Mouse (Mus musculus) testis, adult 2 months (tissue): ENCODE measurements around the gene Ccnb1ip1. TPM values are rescaled to one million over a fixed set of nuclear protein-coding genes. Genes with fewer than 3 reads are reported as not detected.

Source experiments
- H3K27ac ChIP-seq: fragments of 200-500 bp; 2 replicates; pipeline ENCODE4 v1.5.1; 2012; ENCODE audit warnings: low read depth, low read length; ENCODE audit not compliant: control insufficient read depth, insufficient read depth
- H3K27me3 ChIP-seq: fragments of 200-500 bp; 2 replicates; pipeline ENCODE4 v1.6.1; 2012; ENCODE audit warnings: mild to moderate bottlenecking, low read length, moderate library complexity; ENCODE audit not compliant: control insufficient read depth, insufficient read depth
- H3K36me3 ChIP-seq: fragments of 200-500 bp; 2 replicates; pipeline ENCODE4 v1.6.1; 2012; ENCODE audit warnings: mild to moderate bottlenecking, low read length; ENCODE audit not compliant: control insufficient read depth, insufficient read depth
- H3K4me1 ChIP-seq: fragments of 200-500 bp; 2 replicates; pipeline ENCODE4 v1.6.1; 2012; ENCODE audit warnings: low read length; ENCODE audit not compliant: control insufficient read depth, insufficient read depth
- H3K4me3 ChIP-seq: fragments of 200-500 bp; 2 replicates; pipeline ENCODE4 v1.5.1; 2012; ENCODE audit warnings: low read depth, mild to moderate bottlenecking, low read length, moderate library complexity, mixed read lengths; ENCODE audit not compliant: control insufficient read depth
- CTCF ChIP-seq: fragments of 200-500 bp; IDR thresholded peaks from 2 replicates; pipeline ENCODE4 v1.5.1; 2012; ENCODE audit warnings: low read depth, mild to moderate bottlenecking, inconsistent platforms, low read length, moderate library complexity; ENCODE audit not compliant: control insufficient read depth, insufficient read depth, insufficient replicate concordance
- POLR2A ChIP-seq: fragments of 200-500 bp; IDR thresholded peaks from 2 replicates; pipeline ENCODE4 v1.6.1; 2012; ENCODE audit warnings: low read depth, mild to moderate bottlenecking, inconsistent platforms, low read length, moderate library complexity; ENCODE audit not compliant: control insufficient read depth
- polyA plus RNA-seq: library from polyadenylated mRNA; depleted of rRNA; stranded (reverse); fragments of >200 nt; gene quantifications from 2 replicates; pipeline ENCODE4 v1.2.3, GENCODE M21; 2012; rRNA removed

Gene Ccnb1ip1
- polyA plus RNA-seq, result 7.0 and 7.5 TPM in 2 replicates

DNA sequence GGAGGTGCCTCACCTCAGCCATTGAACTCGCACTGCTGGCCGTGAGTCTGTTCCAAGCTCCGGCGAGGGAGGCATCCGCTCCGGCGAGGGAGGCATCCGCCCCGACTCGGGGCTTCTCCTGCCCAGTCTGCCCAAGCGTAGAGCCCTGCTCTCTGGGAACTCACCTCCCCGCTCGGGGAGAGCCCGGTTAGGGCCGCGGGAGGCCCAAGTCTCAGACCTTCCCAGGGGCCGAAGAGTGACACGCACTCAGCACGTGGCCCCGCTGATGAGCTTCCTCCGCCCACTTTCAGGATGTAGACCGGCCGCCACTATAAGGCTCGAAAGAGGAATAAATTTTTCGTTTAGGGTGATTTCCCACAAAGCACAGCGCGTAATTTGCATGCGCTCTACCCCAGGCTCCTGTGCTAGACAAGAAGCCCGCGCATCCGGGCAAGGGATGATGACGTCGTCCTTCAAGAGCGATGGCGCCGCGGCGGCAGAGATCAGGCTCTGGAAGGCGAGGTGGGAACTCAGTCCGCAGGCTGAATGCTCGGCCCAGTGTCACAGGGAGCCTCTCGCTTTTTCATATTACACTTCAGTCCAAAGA lies at the start of gene Ccnb1ip1, which contains the start of gene Parp2:
Gene Ccnb1ip1 (minus strand): TSS at position 246 of the 586 bp plus-strand sequence.
Gene Parp2 (plus strand): TSS at position 355 of the 586 bp plus-strand sequence.
- Histone ChIP-seq H3K4me1 (peaks cover 10% of the 10 kb centered on the region), H3K27me3 (no peaks in the 10 kb centered on the region), H3K36me3 (no peaks in the 10 kb centered on the region), H3K4me3 (peak within 1 kb of the TSS; percentile 86), H3K27ac (peak within 1 kb of the TSS; percentile 83)
- TF ChIP-seq POLR2A (peak; percentile 59), CTCF (no peak)

DNA sequence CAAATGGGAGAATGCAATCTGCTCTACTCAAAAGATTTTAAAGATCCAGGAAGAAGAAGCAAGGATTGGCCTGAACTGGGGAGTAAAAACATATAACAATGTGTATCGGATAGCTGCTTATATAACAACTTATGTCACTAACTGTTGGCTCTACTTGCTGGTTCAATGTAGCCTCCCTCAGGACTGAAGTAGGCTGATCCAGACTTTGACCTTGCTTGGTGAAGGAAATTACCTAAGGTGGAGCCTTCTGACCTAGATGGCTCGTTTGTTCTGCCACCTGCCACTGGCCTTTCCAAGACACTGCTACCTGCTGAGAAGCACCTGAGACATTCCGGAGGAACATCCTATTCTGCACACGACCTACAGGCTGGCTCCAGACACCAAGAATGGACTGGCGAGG lies 48.3 kb upstream of the Ccnb1ip1 start:
- TF ChIP-seq POLR2A, result no peak
- TF ChIP-seq CTCF, result no peak

DNA sequence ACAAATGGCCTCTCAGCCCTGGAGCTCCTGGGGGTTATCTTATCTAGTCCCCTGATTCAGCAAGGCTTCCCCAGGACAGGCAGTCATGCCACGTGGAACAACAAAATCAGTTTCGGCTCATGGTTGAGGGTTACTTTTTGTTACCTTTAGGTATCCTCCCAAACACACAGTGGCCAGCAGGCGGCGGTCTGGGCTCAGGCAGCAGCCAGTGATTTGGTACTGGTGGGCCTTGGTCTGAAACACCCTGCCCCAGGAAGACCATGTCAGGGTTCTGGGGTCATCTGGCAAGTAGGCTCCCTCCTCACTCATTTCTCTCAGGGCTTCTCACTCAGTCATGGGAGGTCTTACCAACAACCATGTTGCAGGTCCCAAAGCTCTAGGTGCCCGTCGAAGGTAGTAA lies 29.7 kb upstream of the Ccnb1ip1 start:
- H3K4me1 ChIP-seq, result no peaks in the 10 kb centered on the region
- TF ChIP-seq POLR2A, result no peak
- TF ChIP-seq CTCF, result peak; percentile 15; the same call in 1 of the 2 replicates
- H3K27ac ChIP-seq, result no peak overlapping the region
- no peak overlapping the region for H3K4me3 ChIP-seq
- H3K36me3 ChIP-seq, result no peaks in the 10 kb centered on the region
- H3K27me3 ChIP-seq, result no peaks in the 10 kb centered on the region

More for the DNA sequence above, 48.3 kb upstream of the Ccnb1ip1 start:
- Histone ChIP-seq H3K27me3 (no peaks in the 10 kb centered on the region), H3K4me1 (no peaks in the 10 kb centered on the region), H3K4me3 (no peak overlapping the region), H3K36me3 (no peaks in the 10 kb centered on the region), H3K27ac (no peak overlapping the region)

DNA sequence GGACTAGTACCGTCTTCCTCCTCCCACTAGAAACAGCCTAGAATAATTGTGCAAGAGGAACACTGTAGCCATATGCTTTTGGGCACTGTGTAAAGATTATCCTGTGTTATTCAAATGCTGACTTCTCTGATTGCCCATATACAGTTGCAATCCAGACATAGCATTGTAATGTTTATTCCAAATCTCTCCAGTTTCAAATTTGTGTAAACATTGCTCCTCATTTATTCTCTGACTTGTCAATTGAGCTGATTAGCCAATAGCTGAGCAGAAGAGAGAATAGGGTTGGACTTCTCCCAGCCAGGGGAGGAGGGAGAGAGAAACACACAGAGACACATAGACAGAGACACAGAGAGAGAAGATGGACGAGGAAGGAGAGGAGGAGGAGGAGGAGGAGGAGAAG lies 26.9 kb upstream of the Ccnb1ip1 start:
- TF ChIP-seq CTCF, result no peak
- no peak for TF ChIP-seq POLR2A
- Histone ChIP-seq H3K27ac (no peak overlapping the region), H3K4me1 (no peaks in the 10 kb centered on the region), H3K4me3 (no peak overlapping the region), H3K36me3 (no peaks in the 10 kb centered on the region), H3K27me3 (no peaks in the 10 kb centered on the region)

DNA sequence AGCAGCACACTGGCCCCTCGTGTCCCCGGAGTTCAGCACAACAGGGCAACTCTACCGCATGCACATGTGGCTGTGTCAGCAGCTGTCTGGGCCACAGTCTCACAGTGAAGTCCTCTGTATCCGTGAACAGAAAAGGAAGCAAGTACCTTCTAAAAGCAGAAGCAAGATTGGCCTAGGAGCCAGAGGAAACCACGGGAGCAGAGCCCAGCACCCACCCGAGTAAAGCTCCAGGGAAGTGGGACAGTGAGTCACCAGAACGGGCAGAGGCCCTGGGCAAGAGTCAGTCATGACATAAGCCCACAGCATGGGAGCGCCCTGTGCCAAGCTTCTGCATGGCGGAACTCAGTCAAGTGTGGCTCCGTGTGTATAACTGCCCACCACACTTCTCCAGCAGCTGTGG lies 26.4 kb upstream of the Ccnb1ip1 start:
- H3K4me3 ChIP-seq, result no peak overlapping the region
- H3K36me3 ChIP-seq, result no peaks in the 10 kb centered on the region
- no peaks in the 10 kb centered on the region for H3K27me3 ChIP-seq
- no peak for TF ChIP-seq POLR2A
- no peak for TF ChIP-seq CTCF
- no peak overlapping the region for H3K27ac ChIP-seq
- H3K4me1 ChIP-seq, result no peaks in the 10 kb centered on the region

DNA sequence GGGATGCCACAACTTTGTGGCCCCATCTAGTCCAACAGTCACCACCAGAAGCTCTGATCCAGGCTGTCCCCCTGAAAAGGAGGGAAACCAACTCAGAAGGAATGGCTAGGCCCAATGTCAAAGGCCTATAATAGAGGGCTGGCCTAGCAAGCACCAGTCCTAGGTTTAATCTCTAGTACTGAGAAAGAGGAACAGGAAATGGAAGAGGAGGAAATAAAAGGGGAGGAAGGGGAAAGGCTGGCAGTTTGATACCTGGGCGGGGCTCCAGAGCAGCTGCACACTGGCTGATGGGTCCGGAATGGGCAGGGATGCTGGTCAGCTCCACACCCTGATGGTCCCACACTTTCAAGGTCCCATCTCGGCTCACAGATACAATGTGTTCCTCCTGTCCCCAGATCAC lies 22.3 kb upstream of the Ccnb1ip1 start:
- Histone ChIP-seq H3K4me1 (no peaks in the 10 kb centered on the region), H3K4me3 (no peak overlapping the region)
- TF ChIP-seq CTCF (no peak), POLR2A (no peak)

DNA sequence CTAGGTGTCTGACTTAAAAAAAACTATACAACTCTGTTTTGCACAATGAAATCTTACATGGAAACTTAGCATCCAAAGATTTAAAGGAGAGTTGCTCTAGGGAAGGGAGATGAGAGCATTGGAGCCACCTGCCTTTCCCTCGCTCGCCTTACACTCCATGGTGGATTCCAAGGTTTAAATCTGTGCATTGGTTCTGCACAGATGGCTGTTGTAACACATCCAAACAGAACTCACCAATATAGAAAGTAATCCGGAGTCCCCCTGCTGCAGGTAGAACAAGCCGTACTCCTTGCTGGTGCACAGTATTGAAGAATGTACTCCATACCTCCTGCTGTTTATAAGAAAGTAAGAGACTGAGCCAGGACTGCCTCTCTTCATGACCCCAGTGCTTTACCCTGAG lies 19.0 kb upstream of the Ccnb1ip1 start:
- Histone ChIP-seq H3K4me1 (no peaks in the 10 kb centered on the region), H3K27me3 (no peaks in the 10 kb centered on the region), H3K36me3 (no peaks in the 10 kb centered on the region; the same call in 1 of the 2 replicates), H3K27ac (no peak overlapping the region), H3K4me3 (no peak overlapping the region)
- TF ChIP-seq CTCF (no peak), POLR2A (no peak)

More for the DNA sequence above, 22.3 kb upstream of the Ccnb1ip1 start:
- Histone ChIP-seq H3K27me3 (no peaks in the 10 kb centered on the region), H3K36me3 (no peaks in the 10 kb centered on the region), H3K27ac (no peak overlapping the region)
